In genomic region chr8:12887772-12888435, GRCm38 (mm10) we compare ENCODE assay signal across 18 mouse cellular contexts. TPM values are rescaled to one million over a fixed set of nuclear protein-coding genes. Genes with fewer than 3 reads are reported as not detected.
DNase-seq lines count a peak whose midpoint lies in the region; ATAC-seq and TF ChIP-seq lines count a peak whose summit lies in the region.
"Had no signal": no experiment of that assay in that cellular context is flagged by ENCODE, and none has a peak within 500 bp of the region (broad histone marks: within the 10 kb centered on the region; RNA-seq: fewer than 3 reads in every experiment).

No protein-coding gene starts in this region.

- no peaks in the 10 kb centered on the region for H3K4me1 ChIP-seq in midbrain, postnatal 0 days (ENCODE audit: insufficient read depth, low read length)
- H3K4me1 ChIP-seq in midbrain, embryonic 16.5 days (ENCODE audit: control insufficient read depth, insufficient read depth, low read length): no peaks in the 10 kb centered on the region
- no peaks in the 10 kb centered on the region for H3K4me1 ChIP-seq in thymus, adult 2 months (replicated peaks; ENCODE audit: control insufficient read depth, insufficient read depth, low read length)
- H3K4me1 ChIP-seq: hindbrain, embryonic 15.5 days had no signal

- H3K36me3 ChIP-seq in midbrain, postnatal 0 days (ENCODE audit: insufficient read depth, low read length): peaks cover 4% of the 10 kb centered on the region; the same call in 1 of the 2 replicates
- no peaks in the 10 kb centered on the region for H3K36me3 ChIP-seq in midbrain, embryonic 16.5 days (ENCODE audit: control insufficient read depth, insufficient read depth, low read length)
- H3K36me3 ChIP-seq in thymus, adult 2 months (ENCODE audit: control insufficient read depth, insufficient read depth, low read length): no peaks in the 10 kb centered on the region
- H3K36me3 ChIP-seq: embryonic facial prominence, embryonic 13.5 days; heart, embryonic 13.5 days; hindbrain, embryonic 15.5 days had no signal

- TF ChIP-seq CTCF in midbrain, postnatal 0 days (IDR thresholded peaks at IDR 0.05): no peak
- TF ChIP-seq CTCF in thymus, adult 2 months (IDR thresholded peaks at IDR 0.05; ENCODE audit: borderline replicate concordance, control insufficient read depth, extremely low read depth, insufficient read depth, low read length, poor library complexity): no peak

- no peak overlapping the region for H3K4me3 ChIP-seq in midbrain, postnatal 0 days (ENCODE audit: low read depth, low read length)
- no peak overlapping the region for H3K4me3 ChIP-seq in midbrain, embryonic 16.5 days (ENCODE audit: low read depth, low read length)
- no peak overlapping the region for H3K4me3 ChIP-seq in thymus, adult 2 months (ENCODE audit: control insufficient read depth, insufficient read depth, low read length)
- H3K4me3 ChIP-seq: embryonic facial prominence, embryonic 13.5 days; heart, embryonic 13.5 days; hindbrain, embryonic 15.5 days; kidney, embryonic 15.5 days had no signal

- H3K27me3 ChIP-seq in midbrain, postnatal 0 days (ENCODE audit: insufficient read depth, low read length): no peaks in the 10 kb centered on the region
- H3K27me3 ChIP-seq in midbrain, embryonic 16.5 days (ENCODE audit: control insufficient read depth, insufficient read depth, low read depth, low read length): no peaks in the 10 kb centered on the region
- no peaks in the 10 kb centered on the region for H3K27me3 ChIP-seq in thymus, adult 2 months (ENCODE audit: control insufficient read depth, insufficient read depth, low read length)
- H3K27me3 ChIP-seq: embryonic facial prominence, embryonic 13.5 days; hindbrain, embryonic 15.5 days; kidney, embryonic 15.5 days had no signal

- TF ChIP-seq POLR2A in thymus, adult 2 months (IDR thresholded peaks at IDR 0.05; ENCODE audit: control insufficient read depth, extremely low read depth, insufficient read depth, low read length, poor library complexity): no peak

- no peak overlapping the region for H3K4me2 ChIP-seq in midbrain, postnatal 0 days (ENCODE audit: low read depth, low read length, poor library complexity, severe bottlenecking)
- no peak overlapping the region for H3K4me2 ChIP-seq in midbrain, embryonic 16.5 days (ENCODE audit: low read length)
- H3K4me2 ChIP-seq: embryonic facial prominence, embryonic 13.5 days; heart, embryonic 13.5 days; hindbrain, embryonic 15.5 days; kidney, embryonic 15.5 days had no signal

- H3K9me3 ChIP-seq in midbrain, postnatal 0 days (ENCODE audit: low read length): no peaks in the 10 kb centered on the region
- no peaks in the 10 kb centered on the region for H3K9me3 ChIP-seq in midbrain, embryonic 16.5 days (replicated peaks; ENCODE audit: control insufficient read depth, low read length, poor library complexity, severe bottlenecking)
- H3K9me3 ChIP-seq: embryonic facial prominence, embryonic 13.5 days; heart, embryonic 13.5 days; hindbrain, embryonic 15.5 days; kidney, embryonic 15.5 days had no signal

- H3K27ac ChIP-seq in midbrain, postnatal 0 days (ENCODE audit: low read depth, low read length): no peak overlapping the region
- no peak overlapping the region for H3K27ac ChIP-seq in midbrain, embryonic 16.5 days (ENCODE audit: low read length)
- H3K27ac ChIP-seq in thymus, adult 2 months (ENCODE audit: control insufficient read depth, insufficient read depth, low read length): no peak overlapping the region
- H3K27ac ChIP-seq: embryonic facial prominence, embryonic 13.5 days; heart, embryonic 13.5 days; hindbrain, embryonic 15.5 days; kidney, embryonic 15.5 days had no signal

- peak; percentile 52 to 54 for DNase-seq in cerebellum, adult 18-20 months
- DNase-seq in midbrain, postnatal 0 days (ENCODE audit: low spot score): no peak
- DNase-seq in cerebellum, postnatal 10 days: peak; percentile 65 to 69
- no peak for DNase-seq in adrenal gland, postnatal 25 days
- no peak for DNase-seq in thymus, adult 2 months
- DNase-seq: adrenal gland, adult 2 months; gastrocnemius, postnatal 36 days; heart, adult 11 months; heart, postnatal 36 days; kidney, adult 2 months had no signal

- ATAC-seq in cerebellum, adult (ENCODE audit: insufficient number of reproducible peaks, low FRiP score, low TSS enrichment): no peak
- peak; percentile 44; the same call in 1 of the 2 replicates for ATAC-seq in midbrain, postnatal 0 days (ENCODE audit: low FRiP score)
- no peak for ATAC-seq in midbrain, embryonic 16.5 days
- ATAC-seq: intestine, embryonic 16.5 days had no signal

- no peak overlapping the region for H3K9ac ChIP-seq in midbrain, postnatal 0 days (replicated peaks; ENCODE audit: low read length, poor library complexity, severe bottlenecking)
- no peak overlapping the region for H3K9ac ChIP-seq in midbrain, embryonic 16.5 days (ENCODE audit: low read depth, low read length)
- H3K9ac ChIP-seq: embryonic facial prominence, embryonic 13.5 days; heart, embryonic 13.5 days; hindbrain, embryonic 15.5 days; kidney, embryonic 15.5 days had no signal

- WGBS in midbrain, postnatal 0 days: 79% methylated on average over 16 of the region's 16 CpGs
- 83% methylated on average over 16 of the region's 16 CpGs for WGBS in midbrain, embryonic 16.5 days
- WGBS in thymus, adult 2 months: 94% methylated on average over 16 of the region's 16 CpGs

RNA-seq across cellular contexts. Expression of gene Mcf2l, which starts 14.3 kb away (rescaled TPM):
- 391 and 405 TPM in 2 replicates for total RNA-seq in midbrain, postnatal 0 days (2014; rRNA removed)
- polyA plus RNA-seq in midbrain, postnatal 0 days (2015; fragmentation: Nextera tagmentation; extraction: Ambion mirVana): 130 and 136 TPM in 2 replicates
- 185 and 190 TPM in 2 replicates for polyA plus RNA-seq in midbrain, embryonic 16.5 days (2015; fragmentation: Nextera tagmentation; extraction: Ambion mirVana)
- 26.9 and 27.1 TPM in 2 replicates for total RNA-seq in adrenal gland, postnatal 25 days (2021)
- 9.4 and 9.7 TPM in 2 replicates for polyA plus RNA-seq in thymus, adult 2 months (2012; rRNA removed)
- total RNA-seq: CH12.LX had no signal

Comparison
In these comparisons a context has a peak if more than half of its experiments do, and no peak if none do; other contexts are left out.
1. DNase-seq: peak in cerebellum, adult 18-20 months (2 of 2) and cerebellum, postnatal 10 days (2 of 2); none in midbrain, postnatal 0 days (single experiment), adrenal gland, postnatal 25 days (single experiment) and thymus, adult 2 months (single experiment).
2. RNA of gene Mcf2l, which starts 14.3 kb away (polyA plus RNA-seq): 185 to 190 TPM in midbrain, embryonic 16.5 days and 130 to 136 TPM in midbrain, postnatal 0 days; 9.4 to 9.7 TPM in thymus, adult 2 months; every median in the first group is over 10 times any median in the second.